25 mouse cellular contexts compared by ENCODE assay signal in the genomic region with DNA sequence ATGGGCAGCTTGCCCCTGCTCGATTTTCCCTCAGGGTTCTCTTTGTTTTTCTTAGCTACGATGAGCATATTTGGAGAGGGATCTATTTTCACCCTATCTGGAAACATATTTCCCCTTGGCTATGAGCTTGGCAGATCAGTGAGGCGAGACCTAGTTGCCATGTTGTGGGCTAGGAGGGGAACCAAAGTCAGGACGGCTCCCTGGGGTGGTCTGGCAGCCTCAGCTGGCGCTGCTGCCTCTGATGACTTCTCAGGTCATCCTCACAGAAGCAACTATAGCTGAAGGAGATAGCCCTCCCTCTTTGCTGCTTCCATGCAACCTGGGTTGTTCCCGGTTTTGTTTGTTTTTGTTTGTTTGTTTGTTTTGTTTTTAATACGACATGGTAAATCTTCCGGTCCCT. TPM values are rescaled to one million over a fixed set of nuclear protein-coding genes. Genes with fewer than 3 reads are reported as not detected.
DNase-seq lines count a peak whose midpoint lies in the region; ATAC-seq and TF ChIP-seq lines count a peak whose summit lies in the region.
"Had no signal": no experiment of that assay in that cellular context is flagged by ENCODE, and none has a peak within 500 bp of the region (broad histone marks: within the 10 kb centered on the region; RNA-seq: fewer than 3 reads in every experiment).

No protein-coding gene starts in this region.

- no peaks in the 10 kb centered on the region for H3K27me3 ChIP-seq in kidney, embryonic 16.5 days (ENCODE audit: insufficient read depth, low read length)
- H3K27me3 ChIP-seq: CH12.LX; embryonic facial prominence, embryonic 13.5 days; embryonic facial prominence, embryonic 15.5 days; forebrain, embryonic 15.5 days had no signal

- intact Hi-C loops in gastrocnemius, adult 2 months (cut with DNase I): no loop called here

- H3K9ac ChIP-seq in kidney, embryonic 16.5 days (replicated peaks; ENCODE audit: low read length): no peak overlapping the region
- H3K9ac ChIP-seq: embryonic facial prominence, embryonic 13.5 days; embryonic facial prominence, embryonic 15.5 days; forebrain, embryonic 12.5 days; forebrain, embryonic 15.5 days; forebrain, postnatal 0 days had no signal

- peak overlapping the region; percentile 40; the same call in 1 of the 2 replicates for H3K27ac ChIP-seq in gastrocnemius, adult 2 months
- H3K27ac ChIP-seq in kidney, embryonic 16.5 days (ENCODE audit: low read length): no peak overlapping the region
- H3K27ac ChIP-seq: embryonic facial prominence, embryonic 13.5 days; embryonic facial prominence, embryonic 15.5 days; forebrain, embryonic 10.5 days; forebrain, embryonic 12.5 days; forebrain, embryonic 15.5 days had no signal

- H3K36me3 ChIP-seq in kidney, embryonic 16.5 days (ENCODE audit: insufficient read depth, low read length): no peaks in the 10 kb centered on the region
- H3K36me3 ChIP-seq: embryonic facial prominence, embryonic 13.5 days; embryonic facial prominence, embryonic 15.5 days; forebrain, embryonic 10.5 days; forebrain, embryonic 12.5 days; forebrain, embryonic 15.5 days; G1E had no signal

- whole genome bisulfite sequencing in kidney, embryonic 16.5 days: 51% methylated on average over 8 of the region's 8 CpGs

- H3K9me3 ChIP-seq in kidney, embryonic 16.5 days (ENCODE audit: low read length): no peaks in the 10 kb centered on the region
- H3K9me3 ChIP-seq: embryonic facial prominence, embryonic 13.5 days; embryonic facial prominence, embryonic 15.5 days; forebrain, embryonic 10.5 days; forebrain, embryonic 12.5 days; forebrain, embryonic 15.5 days; G1E had no signal

- no peak overlapping the region for H3K4me3 ChIP-seq in gastrocnemius, adult 2 months
- H3K4me3 ChIP-seq in kidney, embryonic 16.5 days (ENCODE audit: low read length): no peak overlapping the region
- H3K4me3 ChIP-seq: embryonic facial prominence, embryonic 13.5 days; embryonic facial prominence, embryonic 15.5 days; erythroblast, embryonic 14.5 days; forebrain, embryonic 10.5 days; forebrain, embryonic 12.5 days; forebrain, embryonic 15.5 days had no signal

- no peak for ATAC-seq in kidney, embryonic 16.5 days (ENCODE audit: low FRiP score, low TSS enrichment)
- ATAC-seq: CD4-positive, CD25-positive, alpha-beta regulatory T cell, adult 4 months; forebrain, embryonic 15.5 days; forebrain, postnatal 0 days had no signal

- peak; percentile 78 to 86 for DNase-seq in cerebellum, postnatal 10 days
- DNase-seq in cerebellum, adult 9-11 months: no peak
- no peak for DNase-seq in gastrocnemius, adult 2 months
- no peak for DNase-seq in gastrocnemius, postnatal 25 days
- peak; percentile 1 for DNase-seq in kidney, adult 18-20 months
- DNase-seq in NIH3T3 (ENCODE audit: low read depth): peak; percentile 40
- DNase-seq: adrenal gland, adult 2 months; adrenal gland, postnatal 10 days; adrenal gland, postnatal 25 days; B cell, adult 2 months; cerebellum, adult 11-12 months; cerebellum, adult 9-10 months; cerebellum, postnatal 36 days; embryo, embryonic 11 days; forebrain, postnatal 0 days had no signal

- no peak overlapping the region for H3K4me2 ChIP-seq in kidney, embryonic 16.5 days (replicated peaks; ENCODE audit: low read depth, low read length)
- H3K4me2 ChIP-seq: embryonic facial prominence, embryonic 13.5 days; embryonic facial prominence, embryonic 15.5 days; forebrain, embryonic 12.5 days; forebrain, embryonic 15.5 days had no signal

- peaks cover 7% of the 10 kb centered on the region; the same call in 1 of the 2 replicates for H3K4me1 ChIP-seq in kidney, embryonic 16.5 days (ENCODE audit: insufficient read depth, low read length)
- H3K4me1 ChIP-seq: embryonic facial prominence, embryonic 13.5 days; forebrain, embryonic 10.5 days; forebrain, embryonic 12.5 days; forebrain, embryonic 15.5 days had no signal

- no peak for TF ChIP-seq CTCF in gastrocnemius, adult 2 months (IDR thresholded peaks at IDR 0.05)

RNA-seq across cellular contexts. Expression of a gene that starts 9.1 kb away (rescaled TPM):
- 1 to 10 TPM; 4.9 to 5.5 TPM for total RNA-seq in gastrocnemius, adult 2 months (2021)
- 1 to 10 TPM; 4.4 TPM for total RNA-seq in gastrocnemius, postnatal 25 days (2021)
- polyA plus RNA-seq in kidney, embryonic 16.5 days (2015; fragmentation: Nextera tagmentation; extraction: Ambion mirVana): 19.6 and 20.3 TPM in 2 replicates

RNA-seq across cellular contexts. Expression of a gene that starts 19.1 kb away (rescaled TPM):
- total RNA-seq in gastrocnemius, adult 2 months (2021): 10 to 100 TPM in 1 of 2 experiments, 1 to 10 TPM in 1; 5.6 to 14.8 TPM
- total RNA-seq in gastrocnemius, postnatal 25 days (2021): 1 to 10 TPM; 5.4 to 5.7 TPM
- polyA plus RNA-seq in kidney, embryonic 16.5 days (2015; fragmentation: Nextera tagmentation; extraction: Ambion mirVana): 48.9 and 52.4 TPM in 2 replicates

Comparison
In these comparisons a context has a peak if more than half of its experiments do, and no peak if none do; other contexts are left out.
1. DNase-seq: peak in cerebellum, postnatal 10 days (2 of 2), kidney, adult 18-20 months (single experiment) and NIH3T3 (single experiment); none in cerebellum, adult 9-11 months (single experiment), gastrocnemius, adult 2 months (single experiment) and gastrocnemius, postnatal 25 days (single experiment).